Mouse (Mus musculus): ENCODE data around the gene Trim41. TPM values are rescaled to one million over a fixed set of nuclear protein-coding genes. Genes with fewer than 3 reads are reported as not detected.
A peak's percentile ranks its signal among the peaks of the same experiment; 100 is the strongest.
"Not testable (repeated sequence)": the region's sequence is repeated elsewhere in the genome, so short reads cannot be mapped to it uniquely, and the experiment has no call there.

Gene Trim41
- total RNA-seq (2015) = 11.8 and 13.6 TPM in 2 replicates
- 39.2 and 43.7 TPM in 2 replicates for total RNA-seq (2017)

- ATAC-seq (ENCODE audit: poor library complexity, severe bottlenecking) = peak; percentile 79
Measured at GRCm38 (mm10) chr11:48816800-48817665, at the start of gene Trim41. Gene Trim41, minus strand, starts transcription at chr11:48817353.

GRCm38 (mm10) chr11:48866481-48866880, 49.3 kb upstream of the Trim41 start:
- ATAC-seq (ENCODE audit: poor library complexity, severe bottlenecking) = no peak

DNA sequence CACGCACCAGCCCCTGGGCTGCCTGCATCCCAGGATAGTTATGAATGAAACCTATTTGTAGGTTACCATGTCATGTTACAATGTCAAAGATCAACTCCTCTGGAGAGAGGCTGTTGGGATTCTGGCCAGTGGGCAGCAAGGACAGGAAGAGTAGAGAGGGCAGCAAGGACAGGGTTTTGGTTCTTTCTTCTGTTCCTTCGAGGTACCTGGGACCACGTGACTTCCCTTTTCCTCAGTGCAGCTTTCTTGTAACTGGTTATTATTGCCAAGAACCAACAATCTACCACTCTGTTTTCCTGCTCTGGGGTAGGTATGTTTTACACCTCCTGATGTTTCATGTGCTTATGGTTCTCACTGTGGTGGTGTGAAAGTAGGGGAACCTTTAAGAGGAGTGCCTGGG, 46.7 kb upstream of the Trim41 start:
- ATAC-seq (ENCODE audit: poor library complexity, severe bottlenecking) = no peak

- ATAC-seq (ENCODE audit: poor library complexity, severe bottlenecking) = no peak
Measured at GRCm38 (mm10) chr11:48862784-48863319, 45.7 kb upstream of the Trim41 start.

DNA sequence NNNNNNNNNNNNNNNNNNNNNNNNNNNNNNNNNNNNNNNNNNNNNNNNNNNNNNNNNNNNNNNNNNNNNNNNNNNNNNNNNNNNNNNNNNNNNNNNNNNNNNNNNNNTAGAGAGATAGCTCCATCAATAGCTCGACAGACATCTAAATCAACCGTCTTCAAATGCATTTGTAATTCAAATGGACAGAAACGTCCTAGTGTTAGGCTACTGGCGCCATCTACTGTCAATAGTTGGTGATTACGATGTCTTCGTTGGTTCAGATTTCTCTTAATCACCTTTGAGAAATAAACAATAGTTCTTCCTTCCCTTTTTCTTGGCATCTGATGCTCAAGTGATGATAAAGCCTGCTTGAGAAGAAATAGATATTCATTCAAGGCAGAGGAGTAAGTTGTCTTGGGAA, 41.9 kb upstream of the Trim41 start:
- peak; percentile 37 for ATAC-seq (ENCODE audit: poor library complexity, severe bottlenecking)

GRCm38 (mm10) chr11:48853474-48854180, 36.5 kb upstream of the Trim41 start:
- peak; percentile 74 for ATAC-seq (ENCODE audit: poor library complexity, severe bottlenecking)

DNA sequence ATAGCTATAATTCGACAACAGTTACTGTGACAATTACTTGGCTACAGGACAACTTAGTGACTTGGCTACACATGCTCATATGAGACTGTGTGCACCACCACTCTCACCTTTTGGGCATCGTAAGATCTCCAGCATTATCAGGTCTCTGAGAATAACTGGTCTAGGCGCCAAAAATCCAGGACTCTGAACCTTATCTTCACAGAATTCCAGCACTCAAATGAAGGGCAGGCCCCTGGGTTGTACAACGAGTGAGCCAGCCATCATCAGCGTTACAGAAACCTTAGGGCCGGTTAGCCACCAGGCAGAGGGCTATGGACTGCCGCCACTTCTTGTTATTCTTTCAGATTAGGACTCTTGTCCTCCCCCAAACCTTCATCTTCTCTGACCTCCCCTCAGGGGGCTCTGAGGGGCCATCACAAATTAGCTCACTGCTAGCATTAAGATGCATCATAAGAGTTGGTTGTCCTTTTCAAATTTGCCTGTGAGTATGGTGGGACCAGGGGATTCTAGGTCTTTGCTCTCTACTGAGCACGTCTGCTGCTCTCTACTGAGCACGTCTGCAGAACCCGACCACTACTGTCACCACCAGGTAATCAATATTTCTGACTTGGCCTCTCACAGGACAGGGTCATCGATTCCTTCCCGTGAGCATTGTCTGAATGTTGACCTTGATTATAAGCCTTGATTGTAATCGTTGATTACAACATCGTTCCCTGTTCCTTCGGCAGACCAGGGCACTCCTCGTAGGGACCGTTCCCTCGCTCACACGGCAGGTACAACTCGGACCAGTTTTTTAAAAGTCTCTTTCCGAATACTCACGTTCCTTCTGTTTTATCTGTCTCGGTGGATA, 35.7 kb upstream of the Trim41 start:
- ATAC-seq (ENCODE audit: poor library complexity, severe bottlenecking) = no peak

DNA sequence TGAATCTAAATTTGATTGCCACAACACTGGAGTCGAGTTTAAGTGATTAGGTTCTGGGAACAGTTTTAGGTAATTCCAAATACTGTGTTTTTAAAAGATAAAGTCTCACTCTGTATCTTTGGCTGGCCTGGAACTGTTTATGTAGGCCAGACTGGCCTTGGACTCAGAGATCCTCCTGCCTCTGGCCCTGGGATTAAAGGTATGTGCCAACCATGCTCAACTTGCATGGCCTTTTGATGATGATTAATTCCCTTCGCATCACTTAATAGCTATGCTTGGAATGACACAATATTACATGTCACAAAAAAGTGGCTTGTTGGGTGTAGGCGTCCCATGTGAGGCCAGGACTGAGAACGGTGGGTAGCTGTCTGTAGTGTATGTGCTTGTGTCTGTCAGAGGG, 35.0 kb upstream of the Trim41 start:
- ATAC-seq (ENCODE audit: poor library complexity, severe bottlenecking) = no peak

- no peak for ATAC-seq (ENCODE audit: poor library complexity, severe bottlenecking)
Measured at GRCm38 (mm10) chr11:48851270-48851995, 34.3 kb upstream of the Trim41 start.

DNA sequence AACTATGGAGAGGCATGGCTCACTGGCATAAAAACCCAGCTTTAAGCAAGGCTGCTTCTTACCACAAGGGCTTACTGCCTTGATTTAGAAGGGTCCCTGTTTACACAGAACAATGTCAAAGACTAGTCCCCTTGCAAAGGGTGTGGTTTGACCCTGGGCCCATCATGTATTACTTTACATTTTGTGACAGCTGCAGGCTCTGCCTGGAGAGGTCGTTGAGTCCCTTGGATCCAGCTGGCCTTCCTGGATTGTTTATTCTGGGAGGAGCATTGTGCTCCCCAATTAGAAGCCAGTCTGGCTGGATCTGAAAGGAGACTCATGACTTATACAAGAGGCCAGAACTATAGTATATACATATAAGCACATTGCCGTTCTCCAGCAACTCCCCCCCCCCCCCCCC, 33.1 kb upstream of the Trim41 start:
- no peak for ATAC-seq (ENCODE audit: poor library complexity, severe bottlenecking)

DNA sequence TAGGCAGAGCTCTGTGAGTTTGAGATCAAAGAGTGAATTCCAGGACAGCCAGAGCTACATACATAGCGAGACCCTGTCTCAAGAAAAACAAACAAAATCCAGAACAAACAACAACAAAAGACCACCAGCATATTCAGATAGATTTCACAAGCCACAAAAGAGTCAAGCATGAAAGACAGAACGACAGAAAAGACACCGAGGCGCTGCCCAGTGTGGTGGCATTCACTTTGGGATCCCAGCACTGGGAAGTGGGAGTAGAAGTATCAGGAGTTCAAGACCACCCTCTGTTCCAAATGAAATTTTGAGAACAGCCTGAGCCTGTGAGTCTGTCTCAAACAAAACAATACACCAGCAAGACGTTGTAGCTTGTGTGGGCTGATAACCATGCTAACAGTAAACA, 29.7 kb upstream of the Trim41 start:
- no peak for ATAC-seq (ENCODE audit: poor library complexity, severe bottlenecking)

- ATAC-seq (ENCODE audit: poor library complexity, severe bottlenecking) = not testable (repeated sequence)
Measured at GRCm38 (mm10) chr11:48846362-48846761, 29.2 kb upstream of the Trim41 start.

GRCm38 (mm10) chr11:48845244-48845815, 28.2 kb upstream of the Trim41 start:
- no peak for ATAC-seq (ENCODE audit: poor library complexity, severe bottlenecking)

DNA sequence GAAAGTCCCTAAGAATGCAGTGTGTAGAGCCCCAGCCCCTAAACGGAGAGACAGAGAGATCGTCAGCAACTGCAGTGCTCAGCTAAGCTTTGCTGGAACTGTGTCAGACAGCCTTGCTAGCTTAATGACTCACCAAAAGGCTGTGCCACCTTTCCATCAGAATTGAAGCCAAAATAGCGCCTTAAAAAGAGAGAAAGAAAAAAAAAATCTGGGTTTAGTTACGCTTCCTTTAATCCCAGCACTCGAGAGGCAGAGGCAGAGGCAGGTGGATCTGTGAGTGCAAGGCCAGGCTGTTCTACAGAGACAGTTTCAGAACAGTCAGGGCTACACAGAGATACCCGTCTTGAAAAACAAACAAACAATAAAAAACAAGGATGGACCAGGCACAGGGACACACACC, 27.2 kb upstream of the Trim41 start:
- no peak for ATAC-seq (ENCODE audit: poor library complexity, severe bottlenecking)

DNA sequence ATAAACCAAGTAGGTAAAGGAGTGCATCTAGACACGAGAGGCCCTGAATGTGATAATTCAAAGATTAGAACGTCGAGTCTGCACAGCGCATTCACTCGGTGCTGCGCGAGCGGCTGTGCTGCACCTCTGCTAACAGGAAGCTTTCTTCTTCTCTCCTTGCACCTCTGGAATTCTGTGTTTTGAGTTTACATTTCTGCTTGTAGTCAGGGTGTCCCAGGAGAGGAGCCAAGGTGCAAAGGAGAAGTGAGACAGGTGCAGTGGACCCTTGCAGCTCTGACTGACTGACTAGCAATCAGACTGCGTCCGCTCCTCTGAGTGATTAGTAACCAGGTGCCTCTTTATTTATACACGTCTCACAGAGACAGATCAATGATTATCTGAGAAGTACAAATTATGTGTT, 26.0 kb upstream of the Trim41 start:
- ATAC-seq (ENCODE audit: poor library complexity, severe bottlenecking) = no peak

DNA sequence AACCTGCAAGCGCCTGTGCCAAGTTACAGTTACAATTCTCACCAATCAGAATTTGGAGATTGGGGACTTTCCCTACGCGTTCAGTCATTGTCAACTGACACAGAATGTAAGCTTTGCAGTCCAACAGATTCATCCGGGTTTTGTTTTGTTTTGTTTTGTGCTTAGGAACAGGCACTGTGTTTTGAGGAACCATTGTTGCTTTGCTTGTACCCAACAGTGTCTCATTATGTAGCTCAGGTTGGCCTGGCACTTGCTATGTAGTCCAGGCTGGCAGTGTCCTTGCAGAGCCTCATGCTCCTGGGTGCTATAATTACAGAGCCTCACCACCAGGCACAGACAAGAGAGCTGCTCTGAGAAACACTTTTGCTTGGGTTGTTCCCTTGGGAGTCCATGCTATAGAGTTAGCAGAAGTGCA, 25.2 kb upstream of the Trim41 start:
- no peak for ATAC-seq (ENCODE audit: poor library complexity, severe bottlenecking)

- ATAC-seq (ENCODE audit: poor library complexity, severe bottlenecking) = no peak
Measured at GRCm38 (mm10) chr11:48841213-48841612, 24.1 kb upstream of the Trim41 start.

DNA sequence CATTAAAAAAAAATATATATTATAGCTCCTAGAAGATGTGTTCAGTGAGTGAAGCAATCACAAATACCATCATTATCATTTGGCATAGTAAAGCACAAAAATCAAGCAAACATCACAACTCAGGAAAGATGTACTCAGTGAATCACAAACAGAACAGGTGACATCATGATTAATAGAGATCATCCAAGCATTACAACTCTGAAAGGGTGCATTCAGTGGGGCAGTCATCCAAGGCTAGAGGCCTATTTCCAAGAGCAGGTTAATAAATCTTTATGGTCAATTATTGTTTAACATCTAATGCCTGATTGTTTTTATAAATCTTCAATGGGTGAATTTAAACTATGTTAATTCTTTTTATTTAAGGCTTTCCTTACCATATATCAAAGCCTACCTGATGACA, 23.7 kb upstream of the Trim41 start:
- ATAC-seq (ENCODE audit: poor library complexity, severe bottlenecking) = no peak

GRCm38 (mm10) chr11:48838879-48839680, 21.9 kb upstream of the Trim41 start:
- no peak for ATAC-seq (ENCODE audit: poor library complexity, severe bottlenecking)

All from megakaryocyte, adult 5-6 weeks (primary cell).